Mouse (Mus musculus) lung, postnatal 36 days (tissue): Measurements from ENCODE around the gene Vti1b.
"Not testable (repeated sequence)": the region's sequence is repeated elsewhere in the genome, so short reads cannot be mapped to it uniquely, and the experiment has no call there.

Experiments
- DNase-seq: peaks from one replicate; pipeline ENCODE4 v3.0.0; 2022; ENCODE audit warnings: mixed read lengths

Gene Vti1b

DNA sequence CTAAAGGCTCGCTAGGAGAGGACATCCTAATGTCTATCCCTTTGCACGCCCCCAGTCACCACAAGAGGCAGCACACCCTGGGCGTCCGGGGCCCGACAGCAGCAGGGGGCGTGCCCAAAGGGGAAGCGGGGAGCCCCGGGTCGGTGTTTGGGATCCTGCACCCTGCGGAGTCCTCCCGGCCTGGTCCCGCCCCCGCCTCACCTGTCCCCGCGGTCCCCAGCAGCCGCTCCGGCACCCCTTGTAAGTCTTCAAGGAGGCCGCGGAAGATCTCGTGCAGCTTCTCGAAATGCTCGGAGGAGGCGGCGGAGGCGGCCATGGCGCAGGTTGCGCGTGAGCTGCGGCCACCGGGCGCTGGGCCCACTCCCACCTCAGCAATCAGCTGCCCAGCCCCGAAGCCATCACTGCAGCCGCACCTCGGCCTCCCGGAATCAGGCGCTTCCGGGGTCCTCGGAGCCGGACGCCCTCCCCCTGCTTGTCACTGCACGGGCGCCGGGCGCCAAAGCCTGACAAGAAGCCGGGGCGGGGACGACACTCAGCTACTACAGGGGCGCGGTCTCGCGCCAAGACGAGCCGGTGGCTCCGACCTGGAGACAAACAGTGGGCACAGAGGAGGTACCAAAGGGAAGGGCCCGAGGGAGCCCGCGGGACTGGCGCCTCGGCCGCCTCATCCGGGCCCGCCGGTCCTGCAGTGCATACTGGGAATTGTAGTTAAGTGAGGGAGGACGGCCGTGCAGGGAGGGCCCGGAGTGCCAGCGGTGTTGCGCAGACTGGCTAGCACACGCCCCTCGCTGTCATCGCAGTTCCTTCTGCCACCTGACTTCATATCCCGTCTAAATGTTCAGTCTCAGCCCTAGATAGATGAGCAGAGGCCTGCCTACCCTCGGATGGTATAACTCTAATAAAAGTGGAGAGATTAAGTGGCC, at the start of gene Vti1b:
Gene Vti1b (minus strand): TSS at position 649 of the 923 bp plus-strand sequence.
- DNase-seq: peak; percentile 95

DNA sequence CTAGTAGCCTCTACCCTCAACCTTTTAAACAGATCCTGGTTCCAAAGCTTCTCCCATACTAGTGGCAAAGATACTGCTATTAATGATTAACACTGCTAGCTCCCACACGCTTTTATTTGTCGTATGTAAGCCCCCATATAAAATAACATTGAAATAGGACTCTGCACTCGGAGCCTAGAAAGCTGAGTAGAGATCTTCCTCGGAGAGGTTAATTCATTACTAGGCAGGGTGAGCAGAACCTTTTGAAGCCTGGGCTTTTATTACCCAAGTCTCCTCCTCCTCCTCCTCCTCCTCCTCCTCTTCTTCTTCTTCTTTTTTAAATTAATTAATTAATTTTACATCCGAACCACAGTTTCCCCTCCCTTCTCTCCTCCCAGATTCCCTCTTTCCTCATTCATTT, 45.0 kb upstream of the Vti1b start:
- DNase-seq: no peak

DNA sequence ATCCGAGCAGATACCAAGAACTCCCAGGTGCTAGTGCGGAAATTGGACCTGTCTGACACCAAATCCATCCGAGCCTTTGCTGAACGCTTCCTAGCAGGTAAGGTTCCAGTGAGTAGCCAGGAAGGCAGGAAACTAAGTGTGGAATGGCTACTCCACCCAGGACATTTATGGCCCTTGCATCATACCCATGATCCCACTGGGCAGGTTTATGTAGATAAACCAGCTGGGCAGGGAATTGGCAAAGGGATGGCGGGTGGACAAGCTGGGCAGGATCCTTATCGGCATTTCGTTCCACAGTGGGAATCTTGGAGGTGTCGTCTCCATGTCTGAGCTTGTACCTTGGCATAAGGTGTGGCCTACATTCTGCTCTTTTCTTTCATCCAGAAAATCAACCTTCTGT, 39.0 kb upstream of the Vti1b start:
- no peak for DNase-seq

DNA sequence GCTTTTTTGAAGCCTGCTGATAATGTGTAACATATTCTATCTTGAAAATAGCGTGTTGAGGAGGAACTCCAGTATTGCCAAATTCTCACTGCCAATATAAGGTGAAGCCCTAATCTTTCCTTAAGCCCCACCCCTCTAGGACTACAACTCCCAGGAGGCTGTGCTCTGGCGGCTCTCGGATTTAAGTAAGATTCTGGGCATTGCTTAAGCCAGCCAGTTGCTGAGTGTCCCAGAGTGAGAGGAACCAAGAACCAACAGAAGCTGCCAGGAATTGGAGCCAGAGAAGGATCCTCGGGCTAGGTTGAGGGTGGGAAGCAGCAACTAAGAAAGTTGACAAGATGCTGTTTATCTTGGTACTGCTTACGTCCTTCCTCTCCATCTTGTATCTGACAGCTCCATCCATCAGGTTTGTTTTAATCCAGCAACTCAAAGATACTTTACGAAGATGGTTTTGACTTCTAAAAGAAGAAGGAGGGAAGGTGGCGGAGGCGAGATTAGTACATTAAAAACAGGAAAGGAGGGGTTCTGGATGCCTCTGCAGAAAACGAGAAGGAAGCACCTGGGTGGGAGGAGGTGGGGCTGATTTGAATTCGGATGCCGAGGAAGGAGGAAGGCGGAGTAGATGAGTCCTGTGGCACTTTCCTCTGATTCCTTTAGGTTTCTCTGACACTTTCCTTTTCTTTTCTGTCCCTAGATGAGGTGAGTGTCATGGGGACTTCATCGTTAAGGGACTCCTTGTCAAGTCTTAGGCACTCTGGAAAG, 36.4 kb upstream of the Vti1b start, which contains the start of gene Rdh12:
Gene Rdh12 (plus strand): TSS at position 212 of the 762 bp plus-strand sequence.
- DNase-seq: peak; percentile 60

DNA sequence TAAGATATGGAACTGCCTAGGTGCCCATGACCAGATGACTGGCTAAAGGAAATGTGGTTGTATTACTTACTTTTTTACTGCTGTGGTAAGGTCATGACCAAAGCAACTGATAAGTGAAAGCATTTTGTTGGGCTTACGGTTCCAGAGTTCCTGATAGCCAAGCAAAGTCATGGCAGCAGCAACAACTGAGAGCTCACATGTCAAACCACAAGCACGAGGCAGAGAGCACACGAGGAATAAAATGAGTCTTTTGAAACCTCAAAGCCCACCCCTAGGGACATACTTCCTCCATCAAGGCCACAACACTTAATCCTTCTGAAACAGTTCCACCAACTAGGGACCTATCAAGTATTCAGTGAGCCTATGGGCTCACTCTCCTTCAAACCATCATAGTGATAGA, 29.4 kb upstream of the Vti1b start:
- no peak for DNase-seq

DNA sequence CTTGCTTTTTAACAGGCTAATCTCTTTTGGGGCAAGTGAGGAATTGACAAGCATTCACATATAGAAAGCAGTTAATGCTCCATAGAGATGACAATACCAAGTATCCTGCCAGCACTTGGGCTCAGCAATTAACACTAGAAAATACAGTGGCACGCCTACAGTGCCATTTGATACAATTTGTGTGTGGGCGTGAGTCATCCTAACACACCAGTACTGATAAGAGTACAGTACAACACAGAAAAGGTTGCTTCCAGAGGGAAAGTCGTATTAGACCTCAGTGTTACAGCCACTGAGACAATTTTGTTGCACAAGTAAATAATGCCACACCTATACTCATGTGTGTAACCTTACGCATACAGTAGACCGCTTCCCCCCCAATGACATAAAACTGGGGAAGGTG, 24.6 kb upstream of the Vti1b start:
- DNase-seq: no peak

DNA sequence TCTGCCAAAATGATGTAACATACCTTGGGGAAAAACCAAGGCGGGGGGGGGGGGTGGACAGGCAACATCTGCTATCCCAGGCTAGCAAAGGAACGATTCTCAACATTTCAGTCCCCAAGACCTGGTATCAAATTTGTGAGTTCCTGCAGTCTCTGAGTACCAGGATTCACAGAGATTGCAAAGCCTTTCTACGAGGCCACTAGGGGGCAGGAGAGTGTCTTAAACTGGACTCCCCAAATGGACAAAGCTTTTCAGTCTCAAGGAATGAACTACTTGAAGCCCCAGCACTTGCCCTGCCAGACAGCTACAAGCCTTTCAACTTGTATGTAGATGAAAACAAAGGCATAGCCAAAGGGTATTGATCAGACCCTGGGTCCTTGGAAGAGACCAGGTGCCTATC, 21.0 kb upstream of the Vti1b start:
- DNase-seq: peak; percentile 84

DNA sequence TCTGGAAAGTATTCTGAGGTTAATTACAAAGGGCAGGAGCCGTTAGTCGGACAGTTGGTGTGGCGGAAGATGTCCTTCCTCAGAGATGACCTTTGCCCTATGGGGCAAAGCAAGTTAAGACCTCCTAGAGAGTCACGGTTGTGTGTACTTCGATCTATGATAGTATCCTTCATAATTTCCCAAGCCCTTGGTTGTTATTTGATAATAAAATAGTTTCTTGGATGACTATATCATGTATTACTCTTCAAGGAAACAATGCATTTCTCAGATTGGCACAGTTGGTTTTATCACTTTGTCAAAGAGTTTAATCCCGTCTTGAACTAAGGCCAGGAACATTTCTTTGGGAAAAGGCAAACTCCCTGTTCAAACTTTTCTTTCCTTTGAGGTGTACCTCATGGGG, 19.7 kb upstream of the Vti1b start, which contains the start of gene Rdh11:
Gene Rdh11 (minus strand): TSS at position 101 of the 400 bp plus-strand sequence.
- DNase-seq: no peak

DNA sequence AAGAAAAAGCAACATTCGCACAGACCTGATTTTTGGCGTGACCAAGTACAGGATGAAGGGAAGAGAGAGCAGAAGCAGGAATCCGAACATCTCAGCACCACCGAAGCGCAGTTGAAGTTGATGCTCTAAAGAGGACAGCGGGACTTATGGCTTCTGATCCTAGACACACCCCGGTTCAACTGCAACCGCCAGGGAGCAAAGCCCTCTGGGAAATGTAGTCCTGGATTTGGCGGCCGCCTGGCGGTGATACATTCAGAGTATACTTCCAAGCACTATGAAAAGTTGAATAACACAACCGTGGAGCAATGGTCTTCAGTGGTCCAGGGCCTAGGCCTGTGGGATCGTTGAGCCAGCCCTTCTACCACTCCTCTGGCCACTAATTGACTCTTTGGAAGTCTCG, 19.2 kb upstream of the Vti1b start:
- peak; percentile 90 for DNase-seq

DNA sequence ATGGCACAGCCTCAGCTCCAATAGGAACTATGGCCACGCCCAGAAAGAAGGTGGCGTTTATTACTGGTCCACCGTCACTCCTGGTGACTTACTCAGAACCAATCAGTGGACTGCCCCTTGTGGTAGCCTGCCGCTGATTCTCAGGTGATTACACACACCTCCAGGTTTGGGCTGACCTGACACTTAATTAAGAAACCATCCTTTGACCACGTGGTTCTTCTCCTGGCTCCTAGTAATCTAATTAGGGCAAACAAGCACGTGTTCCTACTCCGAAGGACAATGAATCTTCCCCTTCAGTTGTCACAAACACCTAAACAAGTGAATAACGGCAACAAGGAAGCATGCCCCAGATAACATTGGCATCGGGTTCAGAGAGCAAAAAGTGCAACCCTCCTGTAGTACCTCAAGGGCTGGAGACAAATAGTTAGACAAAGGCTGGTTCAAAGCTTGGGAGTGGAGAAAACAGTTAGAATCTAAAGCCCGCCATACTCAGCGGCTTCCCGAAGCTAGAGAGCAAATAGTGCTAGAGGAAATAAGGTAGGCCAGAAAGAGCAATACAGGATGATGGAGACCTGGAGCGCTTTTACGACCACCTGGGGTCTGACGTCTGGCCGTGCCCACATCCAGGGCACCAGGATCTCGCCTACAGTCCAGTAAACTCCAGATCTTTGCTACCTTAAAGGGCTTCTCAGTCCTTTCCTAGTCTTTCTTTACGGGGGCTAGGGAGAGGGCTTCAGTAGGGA, 18.6 kb upstream of the Vti1b start:
- DNase-seq: peak; percentile 90

DNA sequence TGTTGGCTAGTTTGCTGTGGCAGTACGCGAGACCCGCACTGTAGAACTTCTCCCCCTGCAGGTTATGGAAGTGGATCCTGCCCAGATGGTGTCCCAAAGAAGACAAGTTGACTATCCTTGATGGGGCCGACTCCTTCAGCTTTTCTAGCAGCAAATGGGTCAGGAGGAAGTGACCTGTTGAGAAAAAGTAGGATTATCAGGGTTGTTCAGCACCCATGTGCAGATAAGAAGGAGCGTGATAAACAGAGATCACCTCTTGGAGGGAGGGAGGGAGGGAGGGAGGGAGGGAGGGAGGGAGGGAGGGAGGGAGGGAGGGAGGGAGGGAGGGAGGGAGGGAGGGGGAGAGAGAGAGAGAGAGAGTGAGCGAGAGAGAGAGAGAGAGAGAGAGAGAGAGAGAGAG, 12.7 kb upstream of the Vti1b start:
- not testable (repeated sequence) for DNase-seq

DNA sequence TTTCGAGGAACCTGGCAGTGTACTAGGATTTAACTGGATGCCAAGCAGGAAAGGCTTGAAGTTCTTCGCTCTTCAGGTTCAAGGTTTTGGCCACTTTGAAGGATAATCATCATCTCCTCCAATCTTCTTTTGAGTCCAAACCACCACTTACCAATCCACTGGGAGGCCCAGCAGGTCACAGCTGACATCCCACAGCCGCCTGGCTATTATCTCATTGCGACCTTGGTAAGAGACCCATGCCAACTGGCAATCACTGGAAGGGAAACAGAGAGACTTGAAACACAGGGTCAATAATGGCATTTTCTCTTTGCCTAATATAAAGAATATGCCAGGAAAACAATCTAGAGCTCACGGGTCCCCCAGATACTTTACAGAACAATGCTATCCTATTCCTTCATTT, 3.5 kb upstream of the Vti1b start:
- no peak for DNase-seq

DNA sequence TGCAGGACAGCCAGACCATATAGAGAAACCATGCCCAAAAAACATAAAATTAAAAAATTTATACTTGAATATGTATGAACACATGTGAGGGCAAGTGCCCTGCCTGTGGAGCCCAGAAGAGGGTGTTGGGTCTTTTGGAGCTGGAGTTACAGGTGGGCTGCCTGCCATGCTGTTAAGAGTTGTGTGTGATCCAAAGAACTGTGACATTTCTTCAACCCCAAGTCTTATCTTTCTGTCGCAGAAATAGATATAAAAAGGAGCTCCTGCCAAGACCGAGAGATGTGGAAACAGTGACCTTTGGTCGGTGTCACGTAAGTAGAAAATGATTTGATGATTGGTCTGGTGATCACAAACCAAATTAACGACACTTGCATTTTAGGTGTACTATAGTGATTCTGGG, 1.3 kb upstream of the Vti1b start:
- DNase-seq: no peak

DNA sequence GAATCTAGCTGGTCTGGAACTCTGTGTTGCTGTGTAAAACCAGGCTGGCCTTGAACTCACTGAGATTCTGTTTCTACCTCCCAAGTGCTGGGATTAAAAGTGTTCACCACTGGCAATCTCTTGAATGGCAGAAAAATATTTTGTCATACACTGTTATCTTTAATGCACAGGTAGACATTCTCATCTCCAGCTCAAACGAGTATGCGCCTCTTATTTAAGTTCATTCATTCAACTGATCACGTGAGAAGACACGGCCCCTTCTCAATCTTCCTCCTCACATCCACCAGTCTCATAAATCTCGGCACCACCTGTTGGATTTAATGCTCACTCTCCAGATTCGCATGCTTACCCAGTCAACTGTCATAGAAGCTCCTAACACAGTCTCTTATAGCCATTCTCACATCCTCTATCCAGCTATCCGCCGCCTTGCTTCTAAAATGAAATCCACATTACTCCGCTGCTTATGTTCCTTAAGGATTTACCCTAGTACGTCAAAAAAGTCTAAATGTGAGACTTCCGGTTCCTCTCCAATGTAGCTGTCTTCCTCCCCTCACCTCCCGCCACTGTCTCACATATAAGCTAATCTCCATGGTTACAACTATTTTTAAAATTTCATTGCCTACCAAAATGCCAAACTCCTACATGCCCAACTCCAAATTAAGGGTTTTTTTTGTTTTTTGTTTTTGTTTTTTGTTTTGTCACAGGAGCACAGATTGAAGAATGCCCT, 1.0 kb downstream of the Vti1b start:
- no peak for DNase-seq

DNA sequence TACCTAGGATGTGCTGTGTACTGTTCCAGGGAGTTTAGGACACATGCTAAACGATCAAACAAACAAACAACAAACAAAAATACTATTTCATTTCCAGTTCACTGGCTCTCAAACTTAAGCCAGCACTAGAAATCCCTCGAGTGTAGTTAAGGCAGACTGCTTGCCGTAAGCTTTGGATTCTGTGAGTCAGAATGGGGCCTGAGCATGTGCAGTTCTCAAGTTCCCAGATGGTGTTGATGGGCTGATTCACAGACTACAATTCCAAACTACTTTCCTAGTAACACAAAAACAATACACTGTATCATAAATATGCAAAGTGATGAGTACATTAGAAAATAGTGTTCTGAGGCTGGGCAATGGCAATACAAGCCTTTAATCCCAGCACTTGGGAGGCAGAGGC, 2.0 kb downstream of the Vti1b start:
- DNase-seq: no peak

DNA sequence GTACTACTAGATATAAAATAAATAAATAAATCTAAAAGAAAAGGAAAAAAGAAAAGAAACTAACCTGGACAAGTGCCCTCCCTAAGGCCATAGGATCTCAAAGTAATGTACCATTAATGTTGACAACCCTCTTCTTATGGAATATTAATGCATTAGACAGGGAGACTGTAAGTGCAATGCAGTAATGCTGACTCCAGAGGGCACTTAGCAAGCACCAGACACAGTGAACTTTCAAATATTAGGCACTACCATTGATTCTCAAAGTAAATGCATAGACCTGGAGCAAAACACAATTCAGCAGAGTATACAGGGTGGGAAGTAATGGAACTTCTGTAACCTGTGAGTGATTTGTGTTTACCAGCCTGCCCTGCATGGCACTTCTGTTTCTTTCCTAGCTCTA, 3.3 kb downstream of the Vti1b start:
- no peak for DNase-seq

DNA sequence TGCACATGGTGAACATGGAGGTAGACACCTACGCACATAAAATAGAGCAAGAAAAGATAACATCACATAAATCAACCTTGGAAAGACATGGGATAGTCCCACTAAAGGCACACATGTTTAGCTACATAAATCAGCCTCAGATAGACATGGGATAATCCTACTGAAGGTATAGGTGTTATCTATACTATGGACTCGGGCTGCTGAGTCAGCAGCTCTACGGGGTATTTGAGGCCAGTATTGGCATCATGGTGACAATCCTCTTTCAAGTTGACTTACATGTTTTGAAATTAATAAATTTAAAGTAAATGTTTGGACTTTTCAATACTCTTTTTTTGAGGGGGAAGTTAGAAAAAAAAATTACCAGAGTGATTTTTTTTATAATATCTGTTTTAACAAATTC, 9.6 kb downstream of the Vti1b start:
- DNase-seq: no peak

DNA sequence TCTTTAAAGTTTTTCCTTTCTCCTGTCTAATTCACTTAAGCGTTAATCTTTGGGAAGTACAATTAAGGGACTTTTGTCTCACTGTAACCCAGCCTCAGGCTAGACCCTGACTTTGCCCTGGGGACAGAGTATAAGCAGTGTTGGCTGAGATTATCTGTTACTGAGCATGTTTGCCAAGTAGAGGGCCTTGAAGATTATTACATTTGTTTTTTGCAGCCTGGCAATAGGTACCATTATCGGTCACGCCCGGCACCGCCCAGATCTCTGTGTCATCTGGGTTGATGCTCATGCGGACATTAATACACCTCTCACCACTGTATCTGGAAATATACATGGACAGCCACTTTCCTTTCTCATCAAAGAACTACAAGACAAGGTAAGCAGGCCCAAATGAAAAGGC, 22.8 kb downstream of the Vti1b start:
- no peak for DNase-seq

DNA sequence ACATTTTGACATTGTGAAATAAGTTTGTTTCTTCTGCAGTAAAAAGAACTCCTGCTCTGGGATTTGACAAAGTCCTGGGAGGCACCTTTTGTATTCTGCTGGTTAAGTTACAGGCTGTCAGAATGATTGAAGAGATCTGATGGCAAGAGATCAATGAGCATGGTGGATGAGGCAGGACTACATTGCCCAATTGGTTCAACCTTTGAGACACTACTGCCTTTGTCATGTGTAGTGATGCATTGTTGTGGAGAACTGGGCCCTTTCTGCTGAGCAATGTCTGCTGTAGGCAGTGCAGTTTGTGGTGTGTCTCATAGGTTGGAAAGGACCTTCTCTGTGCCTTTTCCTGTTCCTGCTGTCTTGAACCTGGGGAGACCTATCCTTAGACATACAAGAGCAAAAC, 31.1 kb downstream of the Vti1b start:
- no peak for DNase-seq

DNA sequence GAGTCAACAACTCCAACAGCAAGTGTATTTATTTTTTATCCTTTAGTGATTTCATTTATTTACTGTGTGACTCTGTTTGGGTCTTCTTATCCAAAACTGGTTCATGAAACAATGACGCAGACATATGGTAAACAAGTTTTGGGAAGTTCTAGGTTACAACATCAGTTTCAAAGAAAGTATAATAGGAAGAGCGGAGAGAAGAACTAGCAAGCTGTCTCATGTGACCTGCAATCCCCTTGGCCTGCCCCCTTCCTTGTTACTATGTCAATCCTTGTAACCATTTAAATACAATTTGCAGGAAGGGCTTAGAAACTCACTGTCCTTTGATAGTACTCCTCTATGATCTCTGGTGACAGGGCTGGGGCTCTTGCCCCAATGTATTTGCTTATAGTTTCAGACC, 31.7 kb downstream of the Vti1b start:
- DNase-seq: peak; percentile 35

DNA sequence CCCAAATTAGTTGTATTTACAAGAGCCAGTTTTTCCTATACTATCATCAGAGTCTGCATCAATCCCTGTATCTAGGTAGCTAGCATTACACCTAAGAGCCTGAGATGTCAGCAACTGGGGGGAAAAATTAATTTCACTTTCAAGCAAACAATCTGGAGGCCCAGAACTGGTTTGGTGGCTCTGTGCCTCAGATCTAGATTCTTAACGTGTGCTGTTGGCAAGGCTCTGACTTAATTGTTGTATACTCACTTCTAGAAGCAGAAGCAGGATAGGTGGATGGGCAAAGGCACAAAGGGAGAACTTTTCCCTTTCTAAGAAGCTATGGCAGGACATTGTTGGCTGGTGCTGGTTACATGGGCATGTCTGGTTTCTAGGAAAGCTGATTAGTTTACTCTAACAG, 33.0 kb downstream of the Vti1b start:
- DNase-seq: peak; percentile 33

DNA sequence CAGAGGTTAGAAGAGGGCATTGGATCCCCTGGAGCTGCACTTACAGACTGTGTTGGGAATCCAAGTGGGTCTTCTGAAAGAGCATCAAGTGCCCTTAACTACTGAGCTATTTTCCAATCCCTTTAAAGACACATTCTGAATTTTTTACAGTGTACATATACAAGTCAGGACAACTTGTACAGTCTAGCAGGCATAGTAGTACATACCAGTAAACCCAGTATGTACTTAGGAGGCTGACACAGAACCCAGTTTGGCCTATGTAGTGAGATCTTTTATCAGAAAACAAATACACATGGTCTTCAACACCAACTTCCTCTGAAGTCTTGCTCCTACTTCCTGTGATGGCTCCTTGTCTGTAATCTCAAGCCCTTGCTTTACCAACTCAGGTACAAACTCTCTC, 33.5 kb downstream of the Vti1b start:
- DNase-seq: peak; percentile 23

DNA sequence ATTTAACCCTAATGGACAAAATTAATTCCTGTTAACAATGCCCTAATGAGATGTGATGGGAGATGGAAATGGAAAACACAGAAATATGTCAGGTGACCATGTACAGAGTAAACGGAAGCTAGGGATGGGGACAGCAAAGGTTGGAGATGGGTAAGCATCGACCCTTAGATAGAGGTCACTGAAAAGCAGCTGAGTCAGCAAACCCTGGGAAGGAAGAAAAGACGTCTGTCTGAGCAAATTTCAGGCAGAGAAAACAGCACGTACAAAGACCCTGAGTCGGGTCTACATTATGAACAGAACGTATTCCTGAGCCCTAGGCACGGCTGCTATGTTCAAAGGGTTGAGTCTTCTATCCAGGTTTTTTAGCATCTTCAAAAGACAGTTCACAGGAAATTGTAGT, 35.5 kb downstream of the Vti1b start:
- DNase-seq: no peak
